Mouse (Mus musculus): Measurements from ENCODE around the gene Ttll7. TPM values are rescaled to one million over a fixed set of nuclear protein-coding genes. Genes with fewer than 3 reads are reported as not detected.

The Ttll7 gene
- polyA plus RNA-seq, 1 experiment = 9.3 TPM

DNA sequence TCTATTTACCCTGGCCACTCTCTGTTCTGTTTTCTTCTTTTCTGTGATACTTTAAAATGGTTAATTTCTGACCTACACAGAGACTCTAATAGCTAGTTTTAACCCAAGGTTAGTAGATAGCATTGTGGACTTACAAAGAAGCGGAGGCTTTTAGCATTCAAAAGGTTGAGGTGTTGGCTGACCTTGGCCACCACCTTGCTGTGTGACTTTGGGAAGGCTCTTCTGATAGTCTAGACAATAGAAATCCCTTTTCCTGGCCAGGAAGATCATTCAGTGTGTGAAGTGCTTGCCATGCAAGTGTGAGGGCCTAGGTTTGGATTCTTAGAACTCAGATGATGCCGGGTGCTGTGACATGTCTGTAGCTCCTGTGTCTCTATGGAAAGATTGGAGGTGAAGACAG lies 90.9 kb downstream of the Ttll7 start:
- DNase-seq (ENCODE audit: low read depth) = no peak
- TF ChIP-seq CTCF (IDR thresholded peaks at IDR 0.05; ENCODE audit: borderline replicate concordance, extremely low read depth, insufficient read depth, insufficient read length) (no peak), POLR2A (IDR thresholded peaks at IDR 0.05; ENCODE audit: borderline replicate concordance, extremely low read depth, insufficient read depth, insufficient read length, poor library complexity, severe bottlenecking) (no peak)

DNA sequence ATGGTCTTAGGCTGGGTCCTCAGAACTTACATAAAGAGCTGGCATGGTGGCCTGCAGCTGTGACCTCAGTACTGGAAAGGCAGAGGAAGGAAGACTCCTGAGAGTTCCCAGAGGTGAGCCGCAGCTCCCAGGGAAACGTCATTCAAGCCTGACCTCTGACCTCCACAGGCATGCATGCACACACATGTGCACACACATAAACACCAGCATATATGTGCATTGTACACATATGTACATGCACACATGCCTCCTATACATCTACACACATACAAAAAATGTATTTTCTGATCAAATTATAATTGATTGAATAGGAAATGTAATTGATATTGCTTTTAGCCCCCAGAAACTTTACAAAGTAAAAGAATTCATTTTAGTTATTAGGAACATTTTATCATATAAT lies 93.2 kb downstream of the Ttll7 start:
- no peak for DNase-seq (ENCODE audit: low read depth)
- TF ChIP-seq CTCF (IDR thresholded peaks at IDR 0.05; ENCODE audit: borderline replicate concordance, extremely low read depth, insufficient read depth, insufficient read length) (no peak), POLR2A (IDR thresholded peaks at IDR 0.05; ENCODE audit: borderline replicate concordance, extremely low read depth, insufficient read depth, insufficient read length, poor library complexity, severe bottlenecking) (no peak)

DNA sequence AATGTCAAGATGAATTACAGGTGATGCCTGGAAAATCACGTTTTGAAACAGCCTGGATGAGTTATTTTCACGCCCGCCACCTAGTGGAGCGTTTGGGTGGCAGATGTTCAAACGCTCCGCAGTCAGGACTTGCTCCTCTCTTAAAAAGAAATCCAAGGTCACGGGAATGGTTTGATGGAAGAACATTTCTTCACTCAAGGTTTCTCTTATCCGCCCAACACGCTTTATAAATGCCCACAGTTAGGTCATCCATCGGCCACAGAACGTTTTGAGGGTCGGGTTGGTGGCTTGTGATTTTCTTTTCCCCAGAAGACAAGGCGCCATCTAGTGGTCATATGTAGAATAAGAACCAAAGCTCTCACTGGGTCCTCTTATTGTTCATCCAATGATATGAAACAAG lies 93.7 kb downstream of the Ttll7 start:
- DNase-seq (ENCODE audit: low read depth) = peak; percentile 91

DNA sequence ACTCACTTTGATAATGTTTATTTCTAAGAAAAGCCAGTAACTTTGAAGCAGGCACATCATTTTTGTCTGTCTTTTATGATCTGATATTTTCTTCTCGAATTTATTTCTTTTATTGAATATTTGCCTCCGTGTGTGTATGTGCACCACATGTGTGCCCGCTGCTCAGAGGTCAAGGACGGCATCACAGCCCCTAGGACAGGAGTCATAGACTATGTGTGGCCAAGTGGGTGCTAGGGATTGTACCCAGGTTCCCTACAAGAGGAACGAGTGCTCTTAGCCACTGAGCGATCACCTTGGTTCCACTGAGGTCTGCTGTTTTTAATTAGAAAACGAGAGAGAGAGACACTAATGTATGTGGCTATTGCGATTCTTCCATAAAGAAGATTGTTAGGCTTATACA lies 94.5 kb downstream of the Ttll7 start:
- no peak for TF ChIP-seq POLR2A (IDR thresholded peaks at IDR 0.05; ENCODE audit: borderline replicate concordance, extremely low read depth, insufficient read depth, insufficient read length, poor library complexity, severe bottlenecking)
- TF ChIP-seq CTCF (IDR thresholded peaks at IDR 0.05; ENCODE audit: borderline replicate concordance, extremely low read depth, insufficient read depth, insufficient read length) = no peak
- DNase-seq (ENCODE audit: low read depth) = no peak

More for the DNA sequence above, 93.7 kb downstream of the Ttll7 start:
- peak; percentile 69 for TF ChIP-seq CTCF (IDR thresholded peaks at IDR 0.05; ENCODE audit: borderline replicate concordance, extremely low read depth, insufficient read depth, insufficient read length)
- TF ChIP-seq POLR2A (IDR thresholded peaks at IDR 0.05; ENCODE audit: borderline replicate concordance, extremely low read depth, insufficient read depth, insufficient read length, poor library complexity, severe bottlenecking) = no peak

DNA sequence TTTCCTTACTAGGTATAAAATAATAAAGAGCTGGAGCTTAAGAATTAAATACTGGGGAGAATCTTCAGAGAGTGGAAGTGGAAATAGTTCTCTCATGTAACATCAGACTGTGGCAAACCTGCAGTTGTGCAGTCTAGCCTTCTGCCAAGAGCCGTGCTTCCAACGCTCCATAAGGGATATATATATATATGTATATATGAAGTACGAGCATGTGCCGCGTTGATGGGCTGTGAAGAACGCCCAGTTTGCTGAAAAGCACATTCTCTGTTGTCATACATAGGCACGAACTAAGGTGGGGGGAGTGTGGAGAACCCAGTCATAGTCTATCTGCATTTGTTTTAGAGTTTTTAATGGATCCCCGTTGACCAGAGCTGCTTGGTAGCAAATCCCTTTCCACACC lies 104.6 kb downstream of the Ttll7 start:
- TF ChIP-seq POLR2A (IDR thresholded peaks at IDR 0.05; ENCODE audit: borderline replicate concordance, extremely low read depth, insufficient read depth, insufficient read length, poor library complexity, severe bottlenecking) = no peak
- TF ChIP-seq CTCF (IDR thresholded peaks at IDR 0.05; ENCODE audit: borderline replicate concordance, extremely low read depth, insufficient read depth, insufficient read length) = no peak
- DNase-seq (ENCODE audit: low read depth) = peak; percentile 53

DNA sequence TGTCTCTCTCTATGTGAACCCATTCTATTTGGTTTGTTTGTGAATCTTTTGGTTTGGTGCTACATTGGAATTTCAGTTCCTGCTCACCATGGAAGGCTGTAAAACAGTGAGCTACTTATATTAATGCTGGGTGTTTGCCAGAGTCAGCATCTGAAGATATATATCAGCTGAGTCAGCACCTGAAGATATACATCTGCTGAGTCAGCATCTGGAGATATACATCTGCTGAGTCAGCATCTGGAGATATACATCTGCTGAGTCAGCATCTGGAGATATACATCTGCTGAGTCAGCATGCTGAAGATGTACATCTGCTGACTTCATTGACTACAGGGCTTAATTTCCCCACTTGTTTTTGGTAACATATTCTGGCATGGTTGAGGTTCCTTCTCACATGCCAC lies 110.7 kb downstream of the Ttll7 start:
- no peak for DNase-seq (ENCODE audit: low read depth)
- TF ChIP-seq CTCF (IDR thresholded peaks at IDR 0.05; ENCODE audit: borderline replicate concordance, extremely low read depth, insufficient read depth, insufficient read length) (no peak), POLR2A (IDR thresholded peaks at IDR 0.05; ENCODE audit: borderline replicate concordance, extremely low read depth, insufficient read depth, insufficient read length, poor library complexity, severe bottlenecking) (no peak)

DNA sequence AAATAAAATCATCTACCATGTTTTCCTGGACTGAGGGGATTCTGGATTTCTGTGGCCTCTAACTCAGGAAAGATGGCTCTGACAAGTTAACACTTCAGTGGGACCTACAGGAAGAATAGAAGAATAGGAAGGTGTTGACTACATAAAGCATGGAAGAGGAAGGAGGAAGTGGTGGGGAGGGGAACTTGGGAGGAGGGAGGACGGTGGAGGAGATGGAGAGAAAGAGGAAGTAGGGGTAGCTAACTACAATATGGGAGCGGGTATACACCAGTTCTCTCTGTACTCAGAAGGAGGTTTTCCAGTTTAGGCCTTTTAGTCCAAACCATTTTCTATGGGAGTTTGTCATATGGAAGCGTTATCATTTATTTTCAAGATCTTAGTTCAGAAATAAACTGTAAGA lies 112.2 kb downstream of the Ttll7 start:
- no peak for DNase-seq (ENCODE audit: low read depth)
- TF ChIP-seq POLR2A (IDR thresholded peaks at IDR 0.05; ENCODE audit: borderline replicate concordance, extremely low read depth, insufficient read depth, insufficient read length, poor library complexity, severe bottlenecking) (no peak), CTCF (IDR thresholded peaks at IDR 0.05; ENCODE audit: borderline replicate concordance, extremely low read depth, insufficient read depth, insufficient read length) (no peak)

DNA sequence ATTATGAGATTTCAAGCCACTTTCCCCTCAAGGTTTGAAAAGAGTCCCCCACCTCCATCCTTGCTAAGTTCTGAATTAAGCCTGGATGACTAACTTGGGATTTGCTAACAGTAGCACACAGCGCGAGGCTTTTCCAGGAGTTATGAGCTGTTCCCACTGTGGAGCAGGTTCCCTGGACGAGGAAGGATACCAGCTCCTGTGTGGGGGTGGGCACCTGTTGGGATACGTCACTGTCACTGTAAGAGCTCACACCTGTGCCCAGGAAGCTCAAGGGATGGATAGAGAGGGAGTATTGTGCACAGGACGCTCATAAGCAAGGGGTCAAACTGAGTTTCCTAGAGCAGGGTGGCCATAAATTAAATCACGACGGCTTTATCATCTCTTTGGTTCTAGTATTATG lies 115.1 kb downstream of the Ttll7 start:
- DNase-seq (ENCODE audit: low read depth) = no peak
- TF ChIP-seq CTCF (IDR thresholded peaks at IDR 0.05; ENCODE audit: borderline replicate concordance, extremely low read depth, insufficient read depth, insufficient read length) (no peak), POLR2A (IDR thresholded peaks at IDR 0.05; ENCODE audit: borderline replicate concordance, extremely low read depth, insufficient read depth, insufficient read length, poor library complexity, severe bottlenecking) (no peak)

DNA sequence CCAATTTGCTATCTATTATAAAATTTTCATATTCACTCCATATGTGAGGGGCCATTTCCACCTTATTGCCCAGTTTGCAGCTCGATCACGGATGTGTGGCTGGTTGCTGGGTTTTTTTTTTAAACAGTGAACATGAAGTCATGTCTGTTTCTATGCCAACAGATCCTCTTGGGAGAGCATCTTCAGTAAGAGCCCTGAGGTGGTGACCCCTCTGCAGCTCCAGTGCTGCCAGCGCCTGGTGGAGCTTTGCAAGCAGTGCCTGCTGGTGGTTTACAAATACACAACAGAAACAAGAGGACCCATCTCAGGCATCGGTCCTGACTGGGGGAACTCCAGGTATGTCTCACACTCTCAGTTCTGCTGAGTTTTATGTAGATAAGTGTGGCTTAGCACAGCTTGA lies 115.7 kb downstream of the Ttll7 start:
- no peak for TF ChIP-seq CTCF (IDR thresholded peaks at IDR 0.05; ENCODE audit: borderline replicate concordance, extremely low read depth, insufficient read depth, insufficient read length)
- no peak for TF ChIP-seq POLR2A (IDR thresholded peaks at IDR 0.05; ENCODE audit: borderline replicate concordance, extremely low read depth, insufficient read depth, insufficient read length, poor library complexity, severe bottlenecking)
- DNase-seq (ENCODE audit: low read depth) = peak; percentile 55

DNA sequence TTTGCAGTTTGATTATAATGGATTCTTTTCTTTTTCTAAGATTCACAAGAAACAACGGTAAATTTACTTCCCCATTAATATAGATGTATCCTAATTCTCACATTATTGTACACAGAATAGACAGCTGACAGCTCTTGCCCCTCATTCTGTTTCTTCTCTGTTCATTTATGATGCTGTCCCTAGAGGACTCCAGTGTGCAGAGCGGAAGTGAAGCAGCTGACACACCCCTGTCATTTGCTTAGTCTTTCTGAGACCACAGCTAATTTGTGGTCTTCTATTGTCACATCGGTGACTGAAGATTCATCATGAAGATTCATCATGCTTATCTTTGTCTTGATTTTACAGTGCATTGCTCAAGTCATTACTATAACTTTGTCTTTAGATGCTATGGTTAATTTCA lies 126.1 kb downstream of the Ttll7 start:
- DNase-seq (ENCODE audit: low read depth) = no peak

DNA sequence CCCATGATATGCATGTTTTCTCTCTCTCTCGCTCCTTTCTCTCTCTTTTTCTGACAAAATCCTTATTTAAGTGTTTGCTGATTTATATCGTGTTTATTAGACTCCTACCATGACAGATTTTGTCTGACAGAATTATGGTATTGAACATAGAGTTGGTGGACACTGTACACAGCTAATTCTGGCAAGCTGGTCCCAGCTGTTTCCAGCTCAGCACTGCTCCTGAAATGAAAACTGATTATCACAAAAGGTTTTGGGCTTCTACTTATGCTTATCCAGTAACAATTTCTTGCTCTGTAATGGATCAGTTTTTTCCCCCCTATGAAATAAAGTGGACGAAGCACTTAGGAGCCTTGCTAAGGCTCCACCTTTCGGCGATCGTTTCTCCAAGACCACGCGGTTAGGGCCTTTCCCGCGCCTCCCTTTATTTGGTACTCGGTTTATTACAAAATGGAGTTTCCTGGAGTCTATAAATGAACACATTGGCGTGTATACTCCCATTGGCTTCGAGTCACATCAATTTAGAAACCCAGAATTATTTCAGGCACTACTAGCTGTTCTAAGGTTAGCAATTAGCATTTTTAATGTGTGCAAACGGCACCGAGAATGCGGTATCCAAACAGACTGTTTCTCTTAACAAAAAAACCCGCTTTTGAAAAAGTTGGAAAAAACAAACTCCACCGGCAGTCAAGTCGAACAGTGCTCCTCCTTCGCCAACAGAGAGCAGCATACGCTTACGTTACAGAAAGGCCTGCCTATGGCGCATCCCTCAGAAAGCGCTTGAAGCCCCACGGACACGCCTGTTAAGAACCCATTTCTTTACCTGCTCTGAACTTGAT lies 141.9 kb downstream of the Ttll7 start:
- TF ChIP-seq CTCF (IDR thresholded peaks at IDR 0.05; ENCODE audit: borderline replicate concordance, extremely low read depth, insufficient read depth, insufficient read length) (peak; percentile 88), POLR2A (IDR thresholded peaks at IDR 0.05; ENCODE audit: borderline replicate concordance, extremely low read depth, insufficient read depth, insufficient read length, poor library complexity, severe bottlenecking) (no peak)
- DNase-seq (ENCODE audit: low read depth) = peak; percentile 95

More for the DNA sequence above, 126.1 kb downstream of the Ttll7 start:
- no peak for TF ChIP-seq POLR2A (IDR thresholded peaks at IDR 0.05; ENCODE audit: borderline replicate concordance, extremely low read depth, insufficient read depth, insufficient read length, poor library complexity, severe bottlenecking)
- no peak for TF ChIP-seq CTCF (IDR thresholded peaks at IDR 0.05; ENCODE audit: borderline replicate concordance, extremely low read depth, insufficient read depth, insufficient read length)

Data from brain, embryonic 14.5 days (tissue).